Mouse (Mus musculus) T-helper 1 cell (primary cell): ENCODE measurements around the gene Acad8.

Experiments used
- in situ Hi-C: fragments of 300-600 bp; cut with MboI, MseI; formaldehyde crosslinking; loops from one replicate; pipeline ENCODE4 v1.15.1; 2025; ENCODE audit warnings: high pct_unique_total_duplicates

Acad8 gene

GRCm38 (mm10) chr9:26985090-26985613 is 14.2 kb downstream of the Acad8 start:
- in situ Hi-C loops, result no loop called here

GRCm38 (mm10) chr9:26978776-26979175 is 20.6 kb downstream of the Acad8 start:
- in situ Hi-C loops, result no loop called here

GRCm38 (mm10) chr9:26977754-26978153 is 21.6 kb downstream of the Acad8 start:
- in situ Hi-C loops, result no loop called here

- in situ Hi-C loops, result no loop called here
Measured at GRCm38 (mm10) chr9:26947790-26948189, 51.6 kb downstream of the Acad8 start.

- in situ Hi-C loops, result no loop called here
Measured at GRCm38 (mm10) chr9:26924146-26924545, 75.2 kb downstream of the Acad8 start.
